Mouse (Mus musculus) left cerebral cortex, postnatal 14 days (tissue): ENCODE measurements at regions not wholly inside any gene's neighbourhood (a gene's known extent, or its start where the extent isn't known, plus 50 kb on each side); places are given as distances from the start of the nearest gene placed in this dataset.

ENCODE experiments used
- DNase-seq, 2 experiments: peaks; one replicate each; pipeline ENCODE4 v3.0.0; 2021 to 2022; ENCODE audit warnings: low spot score in 2 of 2, mixed read lengths in 1 of 2
- intact Hi-C: fragments of 180-260 bp; cut with DNase I; formaldehyde crosslinking; loops from one replicate; pipeline ENCODE4 v1.15.1; 2025

DNA sequence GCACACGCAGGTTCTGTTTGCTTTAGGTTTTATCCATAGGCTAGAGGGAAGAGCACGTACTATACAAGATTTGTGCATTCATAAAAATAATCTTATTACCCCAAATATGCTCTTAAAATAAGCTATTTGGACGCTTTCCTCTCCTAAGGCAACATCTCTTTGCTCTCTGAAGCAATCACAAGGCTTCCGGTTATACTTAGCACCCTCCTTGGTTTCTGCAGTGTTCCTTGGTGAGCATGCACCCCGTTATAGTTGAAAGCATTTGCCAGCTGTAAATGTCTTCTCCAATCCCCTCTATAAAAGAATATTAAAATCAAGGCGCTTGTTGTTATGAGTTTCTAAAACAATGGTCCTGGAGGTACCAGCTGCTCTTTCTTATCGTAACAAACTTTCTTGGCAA lies 386.4 kb upstream of the Gm6657 start:
- intact Hi-C loops, result no loop called here
- DNase-seq, result no peak

GRCm38 (mm10) chr12:77811276-77811675 lies 382.8 kb upstream of the Gm6657 start:
- intact Hi-C loops, result no loop called here
- peak; percentile 22 to 48 for DNase-seq

- DNase-seq, result no peak
- intact Hi-C loops, result no loop called here
Measured at GRCm38 (mm10) chr12:77819456-77819855, 374.6 kb upstream of the Gm6657 start.

DNA sequence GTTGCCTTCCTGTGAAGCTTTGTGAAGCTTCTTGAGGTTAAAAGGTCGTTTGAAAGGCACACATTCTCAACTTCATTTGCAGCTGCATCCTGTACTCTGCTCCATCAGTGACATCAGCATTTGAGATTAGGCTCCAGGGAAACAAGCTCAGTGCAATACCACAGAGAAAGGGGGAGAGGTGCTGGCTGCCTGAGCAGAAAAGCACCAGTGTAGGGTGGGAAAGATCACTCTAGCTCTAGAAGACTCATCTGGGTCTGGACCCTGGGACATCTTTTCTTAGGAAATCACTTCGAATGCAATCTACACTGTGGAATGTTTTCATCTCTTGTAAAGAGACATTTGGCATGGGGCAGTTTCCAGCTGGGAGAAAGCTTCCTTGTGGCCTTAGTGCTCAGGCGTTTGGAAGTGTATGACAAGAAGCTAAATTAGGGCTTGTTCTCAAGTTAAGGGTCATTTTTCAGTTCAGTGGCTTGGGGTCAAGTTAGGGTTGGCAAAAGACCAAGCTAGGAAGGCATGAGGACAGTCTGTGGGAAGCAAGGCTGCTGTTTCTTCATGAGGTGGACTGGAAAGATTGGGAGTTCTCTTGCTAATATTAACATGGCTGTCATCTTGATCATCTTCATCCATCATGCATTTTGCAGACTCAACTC lies 370.5 kb upstream of the Gm6657 start:
- DNase-seq, result no peak
- intact Hi-C loops, result no loop called here

DNA sequence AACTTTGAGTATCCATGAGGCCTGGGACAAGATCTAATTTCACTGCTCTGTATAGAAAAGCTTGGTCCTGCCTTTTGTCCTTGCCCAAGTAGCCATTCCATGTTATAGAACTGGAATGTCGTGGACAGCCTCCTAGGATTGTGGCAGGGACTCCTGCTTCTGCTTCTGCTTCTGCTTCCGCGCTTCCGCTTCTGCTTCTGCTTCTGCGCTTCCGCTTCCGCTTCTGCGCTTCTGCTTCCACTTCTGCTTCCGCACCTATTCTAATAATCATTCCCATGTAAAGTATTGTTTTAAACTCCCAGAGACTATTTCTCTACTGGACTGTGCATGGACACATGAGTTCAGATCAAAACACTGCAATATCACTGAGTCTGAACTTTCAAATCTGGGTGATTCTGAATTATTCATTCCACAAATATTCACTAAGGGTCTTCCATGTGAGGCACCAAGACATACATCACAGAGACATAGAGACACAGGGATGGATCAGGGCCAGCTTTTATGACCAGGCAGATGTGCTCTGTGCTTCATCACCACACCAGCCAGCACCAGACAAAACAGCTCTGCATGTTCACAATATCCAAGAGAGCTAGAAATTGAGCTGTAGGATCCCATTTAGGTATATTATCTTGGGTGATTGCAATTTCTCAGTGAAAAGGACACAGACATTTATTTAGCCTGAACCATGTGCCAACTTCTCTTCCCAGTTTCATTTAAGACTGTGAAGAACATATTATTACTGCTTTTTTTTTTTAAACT lies 360.5 kb upstream of the Gm6657 start:
- intact Hi-C loops, result no loop called here
- DNase-seq, result no peak

- intact Hi-C loops, result no loop called here
- DNase-seq, result no peak
Measured at GRCm38 (mm10) chr12:77834891-77835290, 359.2 kb upstream of the Gm6657 start.

- intact Hi-C loops, result no loop called here
- DNase-seq, result no peak
Measured at GRCm38 (mm10) chr12:77836231-77836630, 357.8 kb upstream of the Gm6657 start.

GRCm38 (mm10) chr12:77841844-77842415 lies 352.1 kb upstream of the Gm6657 start:
- intact Hi-C loops, result no loop called here
- DNase-seq, result no peak

DNA sequence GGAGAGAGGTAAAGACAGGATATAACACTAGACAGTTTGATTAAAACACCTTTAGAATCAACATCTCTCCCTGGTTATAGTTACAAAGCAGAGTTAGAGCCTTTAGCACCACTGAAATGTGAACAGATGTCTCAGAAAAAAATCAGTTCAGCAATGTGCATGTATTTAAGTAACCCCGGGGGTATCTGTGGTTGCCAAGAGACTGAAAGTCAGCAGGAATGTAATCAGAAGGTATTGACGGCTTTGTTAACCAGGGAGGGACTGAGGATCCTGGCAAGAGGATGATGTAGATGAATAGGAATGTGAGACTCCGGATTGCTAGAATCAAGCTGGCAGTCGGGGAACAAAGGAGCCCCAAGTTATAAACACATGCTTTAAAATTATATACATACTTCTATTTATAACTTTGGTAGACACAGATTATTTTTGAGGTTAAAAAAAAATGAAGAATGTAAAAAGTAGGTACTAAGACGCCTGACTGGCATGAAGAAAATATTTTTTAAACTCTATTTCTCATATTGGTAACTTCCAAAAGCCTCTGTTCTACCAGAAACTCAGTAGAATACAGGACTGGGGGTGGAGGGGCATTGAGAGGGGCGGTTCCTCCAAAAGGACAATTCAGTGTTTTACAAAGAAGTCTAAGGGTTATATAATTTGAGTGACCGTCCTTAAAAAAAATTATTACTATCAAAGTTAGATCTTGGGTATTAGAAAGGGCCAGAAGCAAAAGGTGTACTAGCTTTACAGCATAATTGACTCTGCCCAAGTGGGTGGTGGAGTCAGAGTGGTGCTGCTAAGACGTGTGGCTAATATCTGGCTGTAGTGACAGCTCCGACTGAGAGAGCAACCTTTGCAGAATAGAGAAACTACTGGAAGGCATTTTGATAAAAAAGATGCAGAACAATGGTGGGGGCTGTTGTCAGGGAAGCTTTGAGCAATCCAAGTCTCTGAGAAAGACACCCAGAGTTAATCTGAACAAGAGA lies 341.2 kb upstream of the Gm6657 start:
- DNase-seq, result no peak
- intact Hi-C loops, result no loop called here

DNA sequence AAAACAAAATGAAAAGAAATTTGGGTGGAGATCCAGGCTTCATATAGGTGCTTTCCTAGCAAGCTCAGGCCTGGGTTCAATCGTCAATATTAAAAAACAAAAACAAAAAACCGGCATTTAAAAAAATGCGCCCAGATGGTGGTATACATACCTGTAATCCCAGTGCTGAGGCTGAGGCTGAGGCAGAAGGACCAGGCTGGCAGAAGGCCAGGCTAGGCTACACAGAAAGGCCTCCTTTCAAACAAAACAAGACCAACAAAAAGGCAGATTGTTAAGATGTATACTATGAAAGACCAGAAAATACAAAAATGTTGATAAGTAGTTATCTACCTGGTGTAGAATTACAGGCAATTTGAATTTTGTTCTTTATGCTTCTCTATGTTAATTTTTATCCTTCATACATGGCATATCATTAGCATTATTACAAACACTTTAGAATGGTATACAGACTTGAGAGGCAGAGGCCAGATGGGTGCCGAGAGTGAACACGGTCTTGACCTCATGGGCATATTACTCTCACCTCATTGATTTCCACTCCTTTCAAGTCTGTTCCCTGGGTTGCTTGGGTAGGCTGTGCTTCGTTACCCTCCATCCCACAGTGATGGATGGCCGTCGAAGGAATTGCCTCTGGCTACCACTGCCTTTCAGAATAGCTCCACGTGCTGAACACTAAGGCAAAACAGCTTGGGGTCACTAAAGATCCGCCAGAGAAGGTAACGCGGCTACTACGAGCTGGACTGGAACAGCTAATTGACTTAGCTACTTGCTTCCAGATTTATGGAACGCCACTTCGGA lies 339.6 kb upstream of the Gm6657 start:
- intact Hi-C loops, result no loop called here
- no peak for DNase-seq

GRCm38 (mm10) chr12:77855796-77856195 lies 338.2 kb upstream of the Gm6657 start:
- DNase-seq, result no peak
- intact Hi-C loops, result no loop called here

GRCm38 (mm10) chr12:77857281-77857680 lies 336.8 kb upstream of the Gm6657 start:
- intact Hi-C loops, result no loop called here
- DNase-seq, result peak; percentile 12 to 22

- intact Hi-C loops, result no loop called here
- DNase-seq, result no peak
Measured at GRCm38 (mm10) chr12:77860769-77861557, 333.1 kb upstream of the Gm6657 start.

GRCm38 (mm10) chr12:77867947-77868495 lies 326.0 kb upstream of the Gm6657 start:
- intact Hi-C loops, result no loop called here

DNA sequence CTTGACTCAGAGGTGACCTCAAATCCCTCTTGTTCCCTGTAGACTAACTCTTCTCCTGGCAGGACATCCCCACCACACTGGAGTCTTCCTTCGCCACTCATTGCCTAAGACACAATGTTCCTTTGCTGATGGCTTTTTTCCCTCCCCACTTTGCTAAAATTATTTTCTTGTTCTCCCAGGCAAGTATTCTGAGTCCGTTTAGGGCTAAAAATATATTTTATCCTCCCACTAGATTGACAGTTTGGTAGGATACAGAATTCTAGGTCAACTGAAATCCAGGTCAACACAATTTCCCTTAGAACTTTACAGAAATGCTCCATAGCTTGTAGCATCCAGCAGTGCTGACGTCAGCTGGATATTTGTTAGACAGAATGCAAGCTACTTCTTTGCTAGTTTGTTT lies 324.7 kb upstream of the Gm6657 start:
- intact Hi-C loops, result no loop called here
- DNase-seq, result peak in 1 of 2 experiments; percentile 21

More at GRCm38 (mm10) chr12:77867947-77868495, 326.0 kb upstream of the Gm6657 start:
- DNase-seq, result no peak

- intact Hi-C loops, result no loop called here
Measured at GRCm38 (mm10) chr12:77887335-77887734, 306.7 kb upstream of the Gm6657 start.

DNA sequence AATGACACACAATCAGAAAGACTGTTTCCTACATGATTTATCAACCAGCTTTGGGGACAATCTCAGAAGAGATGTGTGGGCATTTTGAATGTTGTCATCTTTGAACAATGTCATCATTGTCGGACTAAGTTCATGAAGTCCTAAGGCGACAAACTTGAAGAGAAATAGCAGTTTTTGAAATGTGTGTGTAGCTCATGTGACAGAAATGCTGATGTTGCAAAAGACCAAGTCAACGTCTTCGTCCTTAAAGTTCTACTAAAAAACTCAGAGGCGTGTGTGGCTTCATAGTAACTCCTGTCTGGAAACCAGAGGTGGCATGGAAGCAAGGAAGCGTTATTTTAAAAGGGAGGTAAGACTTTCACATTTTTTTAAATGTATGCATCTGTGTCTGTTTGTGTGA lies 302.6 kb upstream of the Gm6657 start:
- no peak for DNase-seq
- intact Hi-C loops, result no loop called here

More at GRCm38 (mm10) chr12:77887335-77887734, 306.7 kb upstream of the Gm6657 start:
- no peak for DNase-seq

GRCm38 (mm10) chr12:77894238-77894637 lies 299.8 kb upstream of the Gm6657 start:
- intact Hi-C loops, result no loop called here
- DNase-seq, result no peak
